Mouse (Mus musculus): ENCODE data around the gene Gm21969.

GRCm38 (mm10) chr4:139697755-139698154 lies 94.8 kb downstream of the Gm21969 start:
- TF ChIP-seq CTCF (IDR thresholded peaks at IDR 0.05; ENCODE audit: control insufficient read depth, insufficient read depth, insufficient read length) (peak; percentile 0), USF1 (IDR thresholded peaks at IDR 0.05; ENCODE audit: low read depth) (no peak), FOSL1 (IDR thresholded peaks at IDR 0.05; ENCODE audit: insufficient read depth, low read length, poor library complexity, severe bottlenecking) (no peak), MAX (IDR thresholded peaks at IDR 0.05) (no peak)

All from C2C12 (cell line).